Mouse (Mus musculus): Measurements from ENCODE around the gene Fam120c. TPM values are rescaled to one million over a fixed set of nuclear protein-coding genes. Genes with fewer than 3 reads are reported as not detected.
A peak's percentile ranks its signal among the peaks of the same experiment; 100 is the strongest.

The Fam120c gene
- 3.6 and 4.3 TPM in 2 replicates for polyA plus RNA-seq (2015; fragmentation: Nextera tagmentation; extraction: Ambion mirVana)

DNA sequence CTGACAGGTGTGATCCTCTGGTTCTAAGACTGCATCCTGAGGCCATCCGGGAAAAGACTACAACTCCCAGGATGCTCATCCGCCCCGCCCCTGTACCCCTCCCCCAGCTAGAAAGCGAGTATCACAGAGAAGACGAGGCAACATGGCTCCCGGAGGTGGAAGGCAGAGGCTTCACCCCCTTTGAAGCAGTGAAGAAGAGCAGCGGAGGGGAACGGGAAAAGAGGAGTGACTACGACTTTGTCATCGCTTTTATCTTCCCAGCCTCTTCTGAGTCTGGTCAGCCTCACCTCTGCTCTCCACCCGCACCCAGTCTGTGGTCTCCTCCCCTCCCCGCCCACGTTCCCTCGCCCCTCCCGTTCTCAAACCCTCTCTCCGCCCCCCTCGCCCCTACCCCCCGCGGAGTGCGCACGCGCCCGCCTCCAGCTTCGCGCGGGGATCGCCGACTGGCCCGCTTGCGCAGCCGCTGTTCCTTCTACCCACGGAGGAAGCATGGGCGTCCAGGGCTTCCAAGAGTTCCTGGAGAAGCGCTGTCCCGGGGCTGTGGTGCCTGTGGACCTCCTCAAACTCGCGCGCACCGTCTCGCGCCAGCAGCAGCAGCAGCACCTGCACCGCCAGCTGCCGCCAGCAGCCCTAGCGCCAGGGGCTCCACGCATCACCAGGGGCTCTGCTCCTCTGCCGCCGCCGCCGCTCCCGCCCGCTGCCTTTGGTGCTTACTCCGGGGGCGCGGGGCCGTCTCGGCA is at the start of gene Fam120c:
Gene Fam120c, plus strand, starts transcription at position 415 of the 740 bp plus-strand sequence.
- ATAC-seq (replicated peaks; ENCODE audit: insufficient number of reproducible peaks, insufficient read depth, low FRiP score, low read depth): peak; percentile 90
- H3K4me3 ChIP-seq: peak within 1 kb of the TSS; percentile 68
- H3K9ac ChIP-seq: peak within 1 kb of the TSS; percentile 70
- H3K4me2 ChIP-seq: peak within 1 kb of the TSS; percentile 72
- H3K9me3 ChIP-seq (replicated peaks): no peaks in the 10 kb centered on the region
- H3K4me1 ChIP-seq (replicated peaks): peaks cover 6% of the 10 kb centered on the region; the same call in 1 of the 2 replicates
- 6% methylated on average over 42 of the region's 56 CpGs for WGBS
- H3K36me3 ChIP-seq: no peaks in the 10 kb centered on the region
- H3K27ac ChIP-seq: peak within 1 kb of the TSS; percentile 90
- 0 out of 2 replicates have a peak, but pooled peaks cover 6% of the 10 kb centered on the region for H3K27me3 ChIP-seq

DNA sequence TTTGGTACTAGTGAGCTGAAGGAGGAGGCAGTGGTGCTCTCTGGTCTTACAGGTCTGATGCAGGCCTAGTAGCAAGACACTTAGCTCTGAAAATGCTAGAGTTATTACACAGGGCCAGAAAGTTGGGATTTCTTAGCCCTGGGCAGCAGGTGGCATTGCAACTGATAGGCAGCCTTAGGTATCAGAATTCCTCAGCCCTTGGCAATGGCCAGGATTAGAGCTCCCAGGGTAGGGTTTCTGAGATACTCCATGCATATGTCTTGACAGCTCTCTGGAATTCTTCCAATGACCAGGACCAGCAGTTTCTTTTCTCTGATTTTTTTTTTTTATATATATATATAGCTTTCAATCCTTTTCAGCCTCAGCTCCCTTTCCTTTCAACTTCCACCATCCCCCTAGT is 45.6 kb upstream of the Fam120c start:
- no peak overlapping the region for H3K9ac ChIP-seq
- H3K27me3 ChIP-seq: no peaks in the 10 kb centered on the region
- peaks cover 7% of the 10 kb centered on the region; the same call in 1 of the 2 replicates for H3K4me1 ChIP-seq (replicated peaks)
- H3K36me3 ChIP-seq: no peaks in the 10 kb centered on the region
- no peak overlapping the region for H3K4me2 ChIP-seq
- peak overlapping the region; percentile 75 for H3K27ac ChIP-seq
- no peaks in the 10 kb centered on the region for H3K9me3 ChIP-seq (replicated peaks)
- H3K4me3 ChIP-seq: no peak overlapping the region
- ATAC-seq (replicated peaks; ENCODE audit: insufficient number of reproducible peaks, insufficient read depth, low FRiP score, low read depth): peak; percentile 64; the same call in 1 of the 2 replicates

DNA sequence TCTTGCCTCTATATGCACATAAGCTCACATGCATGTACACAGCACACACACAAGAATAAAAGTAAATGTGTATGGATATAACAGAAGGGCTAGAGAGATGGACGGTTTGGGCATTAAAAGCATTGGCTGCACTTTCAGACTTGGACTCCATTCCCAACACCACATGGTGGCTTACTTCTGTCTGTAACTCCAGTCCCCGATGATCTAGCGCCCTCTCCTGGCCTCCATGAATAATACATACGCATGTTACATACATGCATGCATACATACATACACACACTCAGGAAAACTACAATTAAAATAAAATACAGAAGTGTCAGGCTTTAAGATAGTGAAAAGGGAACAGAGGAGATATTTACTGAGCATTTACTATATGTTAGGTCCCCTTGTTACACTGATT is 30.2 kb upstream of the Fam120c start:
- H3K27ac ChIP-seq: no peak overlapping the region
- H3K27me3 ChIP-seq: no peaks in the 10 kb centered on the region
- no peak overlapping the region for H3K9ac ChIP-seq
- H3K4me3 ChIP-seq: no peak overlapping the region
- ATAC-seq (replicated peaks; ENCODE audit: insufficient number of reproducible peaks, insufficient read depth, low FRiP score, low read depth): no peak
- no peak overlapping the region for H3K4me2 ChIP-seq
- 78% methylated on average over 4 of the region's 4 CpGs for WGBS
- H3K9me3 ChIP-seq (replicated peaks): no peaks in the 10 kb centered on the region
- H3K4me1 ChIP-seq (replicated peaks): no peaks in the 10 kb centered on the region
- H3K36me3 ChIP-seq: no peaks in the 10 kb centered on the region

DNA sequence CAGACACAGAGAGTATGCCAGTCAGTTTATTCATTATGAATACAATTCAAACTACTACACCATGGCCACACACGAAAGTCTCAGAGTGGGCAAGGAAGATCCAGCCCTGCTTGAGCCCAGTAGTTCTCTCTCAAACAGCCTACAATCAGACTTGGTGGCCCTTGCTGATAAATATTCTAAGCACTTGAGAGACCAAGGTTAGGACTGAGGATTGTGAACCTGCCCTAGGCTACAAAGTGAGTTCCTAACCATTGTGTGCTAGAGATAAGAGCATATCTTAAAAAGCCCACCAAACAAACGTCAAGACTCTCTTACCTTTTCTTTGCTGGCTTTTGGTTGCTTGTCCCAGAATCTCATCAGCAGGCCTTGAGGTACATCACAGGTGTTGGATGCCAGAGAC is 10.4 kb upstream of the Fam120c start:
- Histone ChIP-seq H3K27ac (no peak overlapping the region), H3K4me3 (no peak overlapping the region), H3K4me2 (no peak overlapping the region), H3K27me3 (no peaks in the 10 kb centered on the region; the same call in 1 of the 2 replicates), H3K36me3 (no peaks in the 10 kb centered on the region), H3K4me1 (replicated peaks) (peaks cover 6% of the 10 kb centered on the region; the same call in 1 of the 2 replicates), H3K9ac (no peak overlapping the region), H3K9me3 (replicated peaks) (no peaks in the 10 kb centered on the region)
- 74% methylated on average over 2 of the region's 2 CpGs for WGBS
- no peak for ATAC-seq (replicated peaks; ENCODE audit: insufficient number of reproducible peaks, insufficient read depth, low FRiP score, low read depth)

DNA sequence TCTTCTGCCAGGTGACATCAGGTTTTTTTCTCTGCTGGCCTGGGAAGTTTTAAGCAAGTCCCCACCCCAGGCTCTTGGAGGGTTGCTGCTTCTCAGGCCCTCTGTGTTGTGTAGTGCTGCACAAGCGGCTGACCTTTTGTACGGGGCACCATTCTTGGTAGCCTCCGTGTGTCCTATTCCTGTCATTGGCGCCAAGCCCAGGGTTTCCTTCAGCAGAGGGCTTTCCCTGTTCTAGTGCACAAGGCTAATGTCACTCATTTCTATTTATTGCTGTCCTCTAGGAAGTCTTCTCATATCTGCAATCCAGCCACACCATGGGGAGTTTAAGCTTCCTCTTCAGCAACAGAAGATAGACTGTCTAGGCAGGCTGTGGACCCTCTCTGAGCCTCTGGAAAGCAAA is 6.2 kb upstream of the Fam120c start:
- Histone ChIP-seq H3K9ac (no peak overlapping the region), H3K36me3 (no peaks in the 10 kb centered on the region), H3K9me3 (replicated peaks) (no peaks in the 10 kb centered on the region), H3K27me3 (peaks cover 6% of the 10 kb centered on the region; the same call in 1 of the 2 replicates), H3K4me3 (no peak overlapping the region), H3K27ac (peak overlapping the region; percentile 61), H3K4me2 (no peak overlapping the region), H3K4me1 (replicated peaks) (peaks cover 6% of the 10 kb centered on the region; the same call in 1 of the 2 replicates)
- 33% methylated on average over 4 of the region's 4 CpGs for WGBS
- peak; percentile 89 for ATAC-seq (replicated peaks; ENCODE audit: insufficient number of reproducible peaks, insufficient read depth, low FRiP score, low read depth)

DNA sequence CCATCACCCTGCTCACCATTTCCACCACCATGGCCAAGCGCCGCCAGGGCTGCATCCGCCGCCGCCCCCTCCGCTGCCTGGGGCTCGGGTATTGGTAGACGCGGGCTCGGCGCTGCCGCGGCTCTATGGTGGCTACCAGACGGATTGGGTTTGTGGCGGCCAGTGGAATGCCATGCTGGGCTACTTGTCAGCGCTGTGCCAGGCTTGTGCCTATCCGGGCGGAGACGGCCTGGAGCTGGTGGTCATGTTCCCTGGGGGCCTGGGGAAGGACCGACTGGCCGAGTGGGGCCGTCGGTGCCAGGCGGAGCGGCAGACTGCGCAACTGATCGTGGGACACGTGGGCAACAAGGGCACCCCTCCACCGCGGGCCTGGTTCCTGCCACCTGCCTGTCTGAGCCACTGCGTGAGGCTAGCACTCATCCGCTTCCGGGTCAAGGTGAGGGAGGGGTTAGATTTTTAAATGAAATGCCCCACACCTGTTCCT is 568 bp downstream of the Fam120c start:
- 8% methylated on average over 33 of the region's 33 CpGs for WGBS
- Histone ChIP-seq H3K4me1 (replicated peaks) (peaks cover 6% of the 10 kb centered on the region; the same call in 1 of the 2 replicates), H3K9me3 (replicated peaks) (no peaks in the 10 kb centered on the region), H3K27ac (peak overlapping the region; percentile 90), H3K4me3 (peak overlapping the region; percentile 68), H3K4me2 (peak overlapping the region; percentile 72), H3K9ac (peak overlapping the region; percentile 70), H3K36me3 (no peaks in the 10 kb centered on the region), H3K27me3 (0 out of 2 replicates have a peak, but pooled peaks cover 6% of the 10 kb centered on the region)
- ATAC-seq (replicated peaks; ENCODE audit: insufficient number of reproducible peaks, insufficient read depth, low FRiP score, low read depth): peak; percentile 42; the same call in 1 of the 2 replicates

DNA sequence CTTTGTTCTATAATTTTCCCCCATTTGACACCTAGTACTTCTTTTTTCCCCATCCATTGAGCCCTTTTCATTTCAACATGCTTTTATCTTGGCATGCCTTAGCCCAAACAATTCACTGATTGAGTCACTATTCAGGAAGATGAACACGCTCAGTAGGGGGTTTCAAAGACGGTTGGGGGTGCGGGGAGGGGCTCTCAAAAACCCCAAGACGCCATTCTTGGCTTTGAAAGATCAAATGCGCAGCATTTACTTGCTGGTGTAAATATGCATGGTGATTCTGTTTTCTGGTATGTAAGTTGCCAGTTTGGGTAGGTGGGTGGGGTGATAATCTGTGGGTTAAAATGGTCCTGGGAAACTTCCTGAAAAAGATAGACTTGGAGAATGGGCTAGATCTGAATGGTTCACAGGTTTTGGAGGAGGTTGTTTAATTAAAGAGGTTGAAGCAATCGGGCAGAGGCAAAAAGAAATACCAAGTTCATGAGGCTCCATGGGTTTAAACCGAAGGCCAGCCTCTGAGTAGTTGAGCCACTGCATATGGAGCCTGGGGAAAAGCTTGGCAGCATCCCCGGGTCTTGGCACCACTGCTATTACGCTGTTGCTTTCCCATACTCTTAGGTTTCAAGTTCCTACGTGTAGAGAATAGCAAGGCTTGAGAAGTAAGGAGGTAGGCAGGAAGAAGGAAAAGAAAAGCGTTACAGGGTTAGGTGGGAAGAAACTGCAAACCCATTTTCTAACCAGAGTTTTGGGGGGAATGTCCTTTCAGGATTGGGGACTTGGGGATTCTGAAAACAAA is 1.6 kb downstream of the Fam120c start:
- Histone ChIP-seq H3K4me2 (peak overlapping the region; percentile 72), H3K36me3 (no peaks in the 10 kb centered on the region), H3K4me1 (replicated peaks) (peaks cover 6% of the 10 kb centered on the region; the same call in 1 of the 2 replicates), H3K27ac (no peak overlapping the region), H3K9ac (no peak overlapping the region), H3K9me3 (replicated peaks) (no peaks in the 10 kb centered on the region), H3K27me3 (0 out of 2 replicates have a peak, but pooled peaks cover 6% of the 10 kb centered on the region), H3K4me3 (peak overlapping the region; percentile 68)
- WGBS: 38% methylated on average over 11 of the region's 11 CpGs
- no peak for ATAC-seq (replicated peaks; ENCODE audit: insufficient number of reproducible peaks, insufficient read depth, low FRiP score, low read depth)

DNA sequence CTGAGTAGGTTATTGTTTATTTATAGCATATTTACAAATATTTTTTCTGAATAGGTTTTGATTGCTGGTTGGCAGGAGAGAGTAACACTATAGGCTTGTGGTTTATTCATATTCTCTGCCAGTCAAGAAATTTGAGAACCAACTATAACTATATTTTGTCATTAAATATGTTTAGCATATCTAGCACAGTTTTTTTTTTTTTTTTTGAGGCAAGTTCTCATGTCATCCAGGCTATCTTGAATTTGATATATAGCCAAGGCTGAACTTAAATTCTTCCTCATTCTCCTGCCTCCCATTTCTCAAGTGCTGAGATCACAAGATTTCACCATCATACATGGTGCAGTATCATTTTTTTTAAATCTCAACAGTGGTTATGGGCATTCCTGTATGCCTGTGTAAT is 3.3 kb downstream of the Fam120c start:
- Histone ChIP-seq H3K4me3 (no peak overlapping the region), H3K9ac (no peak overlapping the region), H3K4me2 (no peak overlapping the region), H3K4me1 (replicated peaks) (peaks cover 6% of the 10 kb centered on the region; the same call in 1 of the 2 replicates), H3K27ac (no peak overlapping the region), H3K36me3 (no peaks in the 10 kb centered on the region), H3K9me3 (replicated peaks) (no peaks in the 10 kb centered on the region), H3K27me3 (no peaks in the 10 kb centered on the region)
- ATAC-seq (replicated peaks; ENCODE audit: insufficient number of reproducible peaks, insufficient read depth, low FRiP score, low read depth): no peak

DNA sequence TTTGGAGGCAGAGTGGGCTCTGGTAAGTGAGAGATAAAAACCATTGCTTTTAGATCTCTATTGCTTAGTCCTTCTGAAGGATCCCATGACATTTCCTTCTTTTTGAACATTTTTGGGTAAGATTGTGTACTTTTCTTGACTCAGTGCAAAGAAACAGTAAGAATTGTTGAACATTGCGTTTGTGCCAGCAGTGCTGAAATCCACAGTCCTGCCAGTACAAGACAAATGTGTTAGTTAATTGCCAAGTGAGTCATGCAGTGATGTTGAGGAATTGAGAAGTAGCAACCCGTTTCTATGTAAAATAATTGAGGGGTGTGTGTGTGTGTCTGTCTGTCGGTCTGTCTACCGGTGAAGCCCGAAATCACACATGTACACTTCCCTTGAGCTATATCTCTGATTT is 5.3 kb downstream of the Fam120c start:
- H3K27me3 ChIP-seq: no peaks in the 10 kb centered on the region
- H3K27ac ChIP-seq: no peak overlapping the region
- 78% methylated on average over 5 of the region's 5 CpGs for WGBS
- H3K4me2 ChIP-seq: no peak overlapping the region
- ATAC-seq (replicated peaks; ENCODE audit: insufficient number of reproducible peaks, insufficient read depth, low FRiP score, low read depth): no peak
- H3K36me3 ChIP-seq: no peaks in the 10 kb centered on the region
- H3K4me3 ChIP-seq: no peak overlapping the region
- H3K9ac ChIP-seq: no peak overlapping the region
- H3K4me1 ChIP-seq (replicated peaks): peaks cover 6% of the 10 kb centered on the region; the same call in 1 of the 2 replicates
- no peaks in the 10 kb centered on the region for H3K9me3 ChIP-seq (replicated peaks)

DNA sequence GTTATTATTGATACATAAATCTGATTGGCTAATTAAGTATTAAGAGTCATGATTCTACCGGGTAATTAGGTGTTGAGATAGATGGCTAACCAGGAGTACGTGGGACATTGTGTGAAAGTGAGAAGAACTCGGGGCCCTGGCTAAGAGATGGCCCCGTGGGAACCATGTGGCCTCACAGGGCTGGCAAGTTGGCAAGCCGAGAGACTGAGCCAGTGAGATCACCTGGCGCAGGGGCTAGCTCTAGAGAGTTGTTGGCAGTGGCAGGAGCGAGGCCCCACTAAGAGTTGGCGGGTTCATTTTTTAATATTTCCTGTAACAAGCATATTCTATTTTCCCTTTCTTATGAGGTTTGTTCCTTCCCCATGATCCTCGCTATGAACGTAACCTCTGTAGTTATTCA is 74.8 kb downstream of the Fam120c start:
- Histone ChIP-seq H3K4me3 (no peak overlapping the region), H3K9ac (no peak overlapping the region), H3K9me3 (replicated peaks) (no peaks in the 10 kb centered on the region), H3K4me1 (replicated peaks) (no peaks in the 10 kb centered on the region), H3K36me3 (no peaks in the 10 kb centered on the region), H3K4me2 (no peak overlapping the region), H3K27me3 (no peaks in the 10 kb centered on the region), H3K27ac (no peak overlapping the region)
- WGBS: 84% methylated on average over 10 of the region's 10 CpGs
- ATAC-seq (replicated peaks; ENCODE audit: insufficient number of reproducible peaks, insufficient read depth, low FRiP score, low read depth): no peak

DNA sequence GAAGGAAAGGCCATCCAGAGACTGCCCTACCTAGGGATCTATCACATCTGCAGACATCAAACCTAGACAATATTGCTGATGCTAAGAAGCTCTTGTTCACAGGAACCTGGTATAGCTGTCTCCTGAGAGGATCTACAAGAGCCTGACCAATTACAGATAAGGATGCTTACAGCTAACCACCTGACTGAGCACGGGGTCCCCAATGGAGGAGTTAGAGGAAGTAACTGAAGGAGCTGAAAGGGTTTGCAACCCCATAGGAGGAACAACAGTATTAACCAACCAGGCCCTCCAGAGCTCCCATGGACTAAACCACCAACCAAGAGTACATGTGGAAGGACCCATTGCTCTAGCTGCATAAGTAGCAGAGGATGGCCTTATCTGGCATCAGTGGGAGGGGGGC is 76.8 kb downstream of the Fam120c start:
- H3K27me3 ChIP-seq: no peaks in the 10 kb centered on the region
- H3K9me3 ChIP-seq (replicated peaks): no peaks in the 10 kb centered on the region
- no peak overlapping the region for H3K9ac ChIP-seq
- no peak overlapping the region for H3K27ac ChIP-seq
- no peak overlapping the region for H3K4me2 ChIP-seq
- no peaks in the 10 kb centered on the region for H3K4me1 ChIP-seq (replicated peaks)
- no peak for ATAC-seq (replicated peaks; ENCODE audit: insufficient number of reproducible peaks, insufficient read depth, low FRiP score, low read depth)
- WGBS: 81% methylated on average over 1 of the region's 1 CpGs
- H3K36me3 ChIP-seq: no peaks in the 10 kb centered on the region
- no peak overlapping the region for H3K4me3 ChIP-seq

Data from heart, embryonic 15.5 days (tissue).